Mouse (Mus musculus): Measurements from ENCODE around the gene Glb1.
"Not testable (repeated sequence)": the region's sequence is repeated elsewhere in the genome, so short reads cannot be mapped to it uniquely, and the experiment has no call there.

Gene Glb1

GRCm38 (mm10) chr9:114501111-114501510 is 100.2 kb downstream of the Glb1 start:
- DNase-seq (ENCODE audit: low read depth, low spot score): no peak

GRCm38 (mm10) chr9:114501913-114502312 is 101.0 kb downstream of the Glb1 start:
- DNase-seq (ENCODE audit: low read depth, low spot score): no peak

- no peak for DNase-seq (ENCODE audit: low read depth, low spot score)
Measured at GRCm38 (mm10) chr9:114502711-114503427, 102.0 kb downstream of the Glb1 start.

- DNase-seq (ENCODE audit: low read depth, low spot score): no peak
Measured at GRCm38 (mm10) chr9:114504816-114505215, 103.9 kb downstream of the Glb1 start, which contains the start of gene Ccr4. Ccr4 (minus strand) TSS chr9:114504916.

GRCm38 (mm10) chr9:114506564-114506963 is 105.7 kb downstream of the Glb1 start:
- DNase-seq (ENCODE audit: low read depth, low spot score): no peak

- DNase-seq (ENCODE audit: low read depth, low spot score): no peak
Measured at GRCm38 (mm10) chr9:114507421-114507820, 106.5 kb downstream of the Glb1 start.

- DNase-seq (ENCODE audit: low read depth, low spot score): no peak
Measured at GRCm38 (mm10) chr9:114509785-114510184, 108.9 kb downstream of the Glb1 start.

- DNase-seq (ENCODE audit: low read depth, low spot score): no peak
Measured at GRCm38 (mm10) chr9:114512831-114513230, 112.0 kb downstream of the Glb1 start.

GRCm38 (mm10) chr9:114515364-114515763 is 114.5 kb downstream of the Glb1 start, which contains the start of gene C130032M10Rik:
C130032M10Rik (plus strand) TSS chr9:114515697.
- DNase-seq (ENCODE audit: low read depth, low spot score): no peak

GRCm38 (mm10) chr9:114517924-114518497 is 117.1 kb downstream of the Glb1 start:
- no peak for DNase-seq (ENCODE audit: low read depth, low spot score)

- DNase-seq (ENCODE audit: low read depth, low spot score): no peak
Measured at GRCm38 (mm10) chr9:114518812-114519477, 118.1 kb downstream of the Glb1 start.

GRCm38 (mm10) chr9:114520529-114520928 is 119.7 kb downstream of the Glb1 start:
- not testable (repeated sequence) for DNase-seq (ENCODE audit: low read depth, low spot score)

- DNase-seq (ENCODE audit: low read depth, low spot score): no peak
Measured at GRCm38 (mm10) chr9:114522041-114522440, 121.2 kb downstream of the Glb1 start.

GRCm38 (mm10) chr9:114522501-114522900 is 121.6 kb downstream of the Glb1 start:
- DNase-seq (ENCODE audit: low read depth, low spot score): no peak
